16 mouse cellular contexts compared by ENCODE assay signal in genomic region chr2:153066991-153067390, GRCm38 (mm10). TPM values are rescaled to one million over a fixed set of nuclear protein-coding genes. Genes with fewer than 3 reads are reported as not detected.
DNase-seq lines count a peak whose midpoint lies in the region; ATAC-seq and TF ChIP-seq lines count a peak whose summit lies in the region.
"Had no signal": no experiment of that assay in that cellular context is flagged by ENCODE, and none has a peak within 500 bp of the region (broad histone marks: within the 10 kb centered on the region; RNA-seq: fewer than 3 reads in every experiment).

No protein-coding gene starts in this region.

- peaks cover 7% of the 10 kb centered on the region for H3K4me1 ChIP-seq in intestine, embryonic 15.5 days (replicated peaks)
- peaks cover 7% of the 10 kb centered on the region; the same call in 1 of the 2 replicates for H3K4me1 ChIP-seq in intestine, embryonic 16.5 days (ENCODE audit: control insufficient read depth, insufficient read depth, low read length)
- H3K4me1 ChIP-seq in liver, embryonic 13.5 days (replicated peaks), result peaks cover 9% of the 10 kb centered on the region; the same call in 1 of the 2 replicates
- H3K4me1 ChIP-seq in liver, embryonic 11.5 days (replicated peaks; ENCODE audit: control insufficient read depth, insufficient read depth, low read length), result peaks cover 4% of the 10 kb centered on the region
- peaks cover 3% of the 10 kb centered on the region; the same call in 1 of the 2 replicates for H3K4me1 ChIP-seq in heart, embryonic 16.5 days (ENCODE audit: control insufficient read depth, insufficient read depth, low read length)

- peak overlapping the region; percentile 85 for H3K27ac ChIP-seq in gastrocnemius, adult 2 months
- H3K27ac ChIP-seq in intestine, embryonic 15.5 days, result no peak overlapping the region
- H3K27ac ChIP-seq in intestine, embryonic 16.5 days (ENCODE audit: low read length), result no peak overlapping the region
- H3K27ac ChIP-seq in liver, embryonic 13.5 days, result no peak overlapping the region
- no peak overlapping the region for H3K27ac ChIP-seq in liver, embryonic 11.5 days (ENCODE audit: low read depth, low read length)
- no peak overlapping the region for H3K27ac ChIP-seq in heart, embryonic 16.5 days (ENCODE audit: low read length)
- H3K27ac ChIP-seq: liver, embryonic 14.5 days; midbrain, embryonic 10.5 days had no signal

- H3K36me3 ChIP-seq in intestine, embryonic 15.5 days, result no peaks in the 10 kb centered on the region
- H3K36me3 ChIP-seq in intestine, embryonic 16.5 days (ENCODE audit: control insufficient read depth, insufficient read depth, low read length), result no peaks in the 10 kb centered on the region
- H3K36me3 ChIP-seq in liver, embryonic 13.5 days, result no peaks in the 10 kb centered on the region
- H3K36me3 ChIP-seq in liver, embryonic 11.5 days (ENCODE audit: control insufficient read depth, insufficient read depth, low read length), result no peaks in the 10 kb centered on the region; the same call in 1 of the 2 replicates
- H3K36me3 ChIP-seq in heart, embryonic 16.5 days (ENCODE audit: control insufficient read depth, insufficient read depth), result no peaks in the 10 kb centered on the region
- H3K36me3 ChIP-seq: midbrain, embryonic 10.5 days had no signal

- no peak overlapping the region for H3K9ac ChIP-seq in intestine, embryonic 15.5 days
- H3K9ac ChIP-seq in intestine, embryonic 16.5 days (ENCODE audit: low read depth, low read length), result no peak overlapping the region
- H3K9ac ChIP-seq in liver, embryonic 13.5 days, result no peak overlapping the region
- no peak overlapping the region for H3K9ac ChIP-seq in liver, embryonic 11.5 days (ENCODE audit: low read depth, low read length)
- no peak overlapping the region for H3K9ac ChIP-seq in heart, embryonic 16.5 days (ENCODE audit: low read length)
- H3K9ac ChIP-seq: liver, embryonic 14.5 days had no signal

- H3K4me2 ChIP-seq in intestine, embryonic 15.5 days (replicated peaks), result 0 out of 2 replicates have a peak overlapping the region, but pooled peaks have one; percentile 4
- no peak overlapping the region for H3K4me2 ChIP-seq in intestine, embryonic 16.5 days (ENCODE audit: low read depth, low read length)
- H3K4me2 ChIP-seq in liver, embryonic 13.5 days, result peak overlapping the region; percentile 21; the same call in 1 of the 2 replicates
- H3K4me2 ChIP-seq in liver, embryonic 11.5 days, result no peak overlapping the region; the same call in 1 of the 2 replicates
- peak overlapping the region; percentile 39 for H3K4me2 ChIP-seq in heart, embryonic 16.5 days (ENCODE audit: low read depth, low read length)

- whole genome bisulfite sequencing in intestine, embryonic 15.5 days, result 48% methylated on average over 6 of the region's 6 CpGs
- 42% methylated on average over 6 of the region's 6 CpGs for WGBS in intestine, embryonic 16.5 days
- 39% methylated on average over 6 of the region's 6 CpGs for WGBS in liver, embryonic 13.5 days (ENCODE audit: insufficient replicate concordance)
- 45% methylated on average over 6 of the region's 6 CpGs for WGBS in liver, embryonic 11.5 days
- WGBS in heart, embryonic 16.5 days, result 47% methylated on average over 6 of the region's 6 CpGs

- no peak for ATAC-seq in intestine, embryonic 15.5 days
- no peak for ATAC-seq in intestine, embryonic 16.5 days
- no peak for ATAC-seq in liver, embryonic 13.5 days (ENCODE audit: low read depth)
- no peak for ATAC-seq in liver, embryonic 11.5 days (replicated peaks; ENCODE audit: low FRiP score)
- no peak for ATAC-seq in heart, embryonic 16.5 days (replicated peaks; ENCODE audit: extremely low read depth, insufficient read depth, low FRiP score)
- ATAC-seq: Patski had no signal

- H3K9me3 ChIP-seq in intestine, embryonic 15.5 days, result no peaks in the 10 kb centered on the region
- H3K9me3 ChIP-seq in intestine, embryonic 16.5 days (ENCODE audit: control insufficient read depth, low read length), result no peaks in the 10 kb centered on the region
- H3K9me3 ChIP-seq in liver, embryonic 13.5 days (replicated peaks), result no peaks in the 10 kb centered on the region
- H3K9me3 ChIP-seq in liver, embryonic 11.5 days (ENCODE audit: control insufficient read depth, low read length), result no peaks in the 10 kb centered on the region
- H3K9me3 ChIP-seq in heart, embryonic 16.5 days (replicated peaks; ENCODE audit: control insufficient read depth, low read length), result no peaks in the 10 kb centered on the region
- H3K9me3 ChIP-seq: midbrain, embryonic 10.5 days had no signal

- H3K4me3 ChIP-seq in gastrocnemius, adult 2 months, result peak overlapping the region; percentile 69
- H3K4me3 ChIP-seq in intestine, embryonic 15.5 days (replicated peaks), result no peak overlapping the region
- no peak overlapping the region for H3K4me3 ChIP-seq in intestine, embryonic 16.5 days (ENCODE audit: low read length)
- H3K4me3 ChIP-seq in liver, embryonic 13.5 days (replicated peaks), result no peak overlapping the region
- H3K4me3 ChIP-seq in liver, embryonic 11.5 days (ENCODE audit: low read depth, low read length), result no peak overlapping the region
- H3K4me3 ChIP-seq in heart, embryonic 16.5 days (ENCODE audit: low read length), result peak overlapping the region; percentile 42
- H3K4me3 ChIP-seq: midbrain, embryonic 10.5 days; myocyte had no signal

- intact Hi-C loops in gastrocnemius, adult 2 months (cut with DNase I), result no loop called here

- peaks cover 41% of the 10 kb centered on the region for H3K27me3 ChIP-seq in intestine, embryonic 15.5 days (replicated peaks)
- H3K27me3 ChIP-seq in intestine, embryonic 16.5 days (replicated peaks; ENCODE audit: control insufficient read depth, insufficient read depth, low read length), result peaks cover 36% of the 10 kb centered on the region
- peaks cover 17% of the 10 kb centered on the region for H3K27me3 ChIP-seq in liver, embryonic 13.5 days
- peaks cover 21% of the 10 kb centered on the region for H3K27me3 ChIP-seq in liver, embryonic 11.5 days (replicated peaks; ENCODE audit: control insufficient read depth, insufficient read depth, low read length)
- peaks cover 37% of the 10 kb centered on the region for H3K27me3 ChIP-seq in heart, embryonic 16.5 days (ENCODE audit: control insufficient read depth, insufficient read depth, low read length)

- DNase-seq in gastrocnemius, adult 2 months, result no peak
- DNase-seq in gastrocnemius, postnatal 25 days, result no peak
- DNase-seq in liver, embryonic 13.5 days, result no peak
- no peak for DNase-seq in liver, embryonic 11.5 days (ENCODE audit: low spot score)
- DNase-seq in cerebellum, adult 9-10 months, result no peak
- DNase-seq: cerebellum, adult 18-20 months; gastrocnemius, postnatal 36 days; right cerebral cortex, postnatal 25 days; thymus, adult 2 months had no signal

- no peak for TF ChIP-seq CTCF in gastrocnemius, adult 2 months (IDR thresholded peaks at IDR 0.05)

RNA-seq across cellular contexts. Expression of gene Ccm2l, which starts 1.2 kb away (rescaled TPM):
- total RNA-seq in gastrocnemius, adult 2 months (2021), result 1 to 10 TPM; 4.5 to 6.9 TPM
- total RNA-seq in gastrocnemius, postnatal 25 days (2021), result 1 to 10 TPM; 5.0 to 5.1 TPM
- polyA plus RNA-seq in intestine, embryonic 15.5 days (2015; fragmentation: Nextera tagmentation; extraction: Ambion mirVana), result 1.5 and 2.0 TPM in 2 replicates
- polyA plus RNA-seq in intestine, embryonic 16.5 days (2015; fragmentation: Nextera tagmentation; extraction: Ambion mirVana), result 0.59 and 0.92 TPM in 2 replicates
- 0.83 and 0.92 TPM in 2 replicates for polyA plus RNA-seq in liver, embryonic 13.5 days (2015; fragmentation: Nextera tagmentation; extraction: Ambion mirVana)
- polyA plus RNA-seq in liver, embryonic 11.5 days (2014; fragmentation: Nextera tagmentation; extraction: Ambion mirVana), result 1.5 and 2.0 TPM in 2 replicates
- polyA plus RNA-seq in heart, embryonic 16.5 days (2015; fragmentation: Nextera tagmentation; extraction: Ambion mirVana), result 3.0 and 4.8 TPM in 2 replicates
- polyA plus RNA-seq: myocyte, Patski had no signal

RNA-seq across cellular contexts. Expression of gene Xkr7, which starts 35.3 kb away (rescaled TPM):
- total RNA-seq in gastrocnemius, adult 2 months (2021), result not detected
- under 1 TPM; 0.15 to 0.19 TPM for total RNA-seq in gastrocnemius, postnatal 25 days (2021)
- polyA plus RNA-seq in intestine, embryonic 15.5 days (2015; fragmentation: Nextera tagmentation; extraction: Ambion mirVana), result 0.10 TPM in 2 replicates
- polyA plus RNA-seq in intestine, embryonic 16.5 days (2015; fragmentation: Nextera tagmentation; extraction: Ambion mirVana), result 0.06 TPM in 2 replicates
- not detected in 2 replicates for polyA plus RNA-seq in liver, embryonic 13.5 days (2015; fragmentation: Nextera tagmentation; extraction: Ambion mirVana)
- polyA plus RNA-seq in liver, embryonic 11.5 days (2014; fragmentation: Nextera tagmentation; extraction: Ambion mirVana), result not detected in 2 replicates
- polyA plus RNA-seq in heart, embryonic 16.5 days (2015; fragmentation: Nextera tagmentation; extraction: Ambion mirVana), result not detected in 2 replicates
- total RNA-seq: gastrocnemius, postnatal 36 days had no signal
- polyA plus RNA-seq: liver, embryonic 14.5 days; myocyte; Patski had no signal

RNA-seq across cellular contexts. Expression of gene Hck, which starts 41.3 kb away (rescaled TPM):
- total RNA-seq in gastrocnemius, adult 2 months (2021), result under 1 TPM; 0.20 to 0.45 TPM
- total RNA-seq in gastrocnemius, postnatal 25 days (2021), result under 1 TPM; 0.21 to 0.26 TPM
- polyA plus RNA-seq in intestine, embryonic 15.5 days (2015; fragmentation: Nextera tagmentation; extraction: Ambion mirVana), result 5.7 and 6.2 TPM in 2 replicates
- 5.4 and 6.2 TPM in 2 replicates for polyA plus RNA-seq in intestine, embryonic 16.5 days (2015; fragmentation: Nextera tagmentation; extraction: Ambion mirVana)
- 7.5 and 7.8 TPM in 2 replicates for polyA plus RNA-seq in liver, embryonic 13.5 days (2015; fragmentation: Nextera tagmentation; extraction: Ambion mirVana)
- polyA plus RNA-seq in liver, embryonic 11.5 days (2014; fragmentation: Nextera tagmentation; extraction: Ambion mirVana), result 5.1 and 5.2 TPM in 2 replicates
- 2.9 and 3.1 TPM in 2 replicates for polyA plus RNA-seq in heart, embryonic 16.5 days (2015; fragmentation: Nextera tagmentation; extraction: Ambion mirVana)

RNA-seq across cellular contexts. Expression of gene Pdrg1, which starts 51.8 kb away (rescaled TPM):
- total RNA-seq in gastrocnemius, adult 2 months (2021), result 10 to 100 TPM; 73.6 to 91.5 TPM
- 10 to 100 TPM; 71.0 to 76.9 TPM for total RNA-seq in gastrocnemius, postnatal 25 days (2021)
- 90.2 and 96.2 TPM in 2 replicates for polyA plus RNA-seq in intestine, embryonic 15.5 days (2015; fragmentation: Nextera tagmentation; extraction: Ambion mirVana)
- polyA plus RNA-seq in intestine, embryonic 16.5 days (2015; fragmentation: Nextera tagmentation; extraction: Ambion mirVana), result 92.6 and 94.1 TPM in 2 replicates
- 48.9 and 49.2 TPM in 2 replicates for polyA plus RNA-seq in liver, embryonic 13.5 days (2015; fragmentation: Nextera tagmentation; extraction: Ambion mirVana)
- 65.0 and 69.5 TPM in 2 replicates for polyA plus RNA-seq in liver, embryonic 11.5 days (2014; fragmentation: Nextera tagmentation; extraction: Ambion mirVana)
- polyA plus RNA-seq in heart, embryonic 16.5 days (2015; fragmentation: Nextera tagmentation; extraction: Ambion mirVana), result 132 and 146 TPM in 2 replicates

Comparison
In these comparisons a context has a peak if more than half of its experiments do, and no peak if none do; other contexts are left out.
1. H3K4me2 ChIP-seq: peak in intestine, embryonic 15.5 days (single experiment), liver, embryonic 13.5 days (single experiment) and heart, embryonic 16.5 days (single experiment); none in intestine, embryonic 16.5 days (single experiment) and liver, embryonic 11.5 days (single experiment).
2. H3K4me3 ChIP-seq: peak in gastrocnemius, adult 2 months (single experiment) and heart, embryonic 16.5 days (single experiment); none in intestine, embryonic 15.5 days (single experiment), intestine, embryonic 16.5 days (single experiment), liver, embryonic 13.5 days (single experiment) and liver, embryonic 11.5 days (single experiment).